Mouse (Mus musculus) gastrocnemius, postnatal 4 days (tissue): ENCODE results near the gene Rgl2. TPM values are rescaled to one million over a fixed set of nuclear protein-coding genes. Genes with fewer than 3 reads are reported as not detected.
"Not testable (repeated sequence)": the region's sequence is repeated elsewhere in the genome, so short reads cannot be mapped to it uniquely, and the experiment has no call there.

Experiments used
- DNase-seq, 2 experiments: peaks; one replicate each; pipeline ENCODE4 v3.0.0; 2021 to 2022; ENCODE audit warnings: low spot score in 2 of 2, mixed read lengths in 2 of 2
- total RNA-seq, 2 experiments: library from RNA; stranded (reverse); gene quantifications; 2 replicates each; pipeline ENCODE4 v1.2.3; 2021

Rgl2 gene
- total RNA-seq, 2 experiments from 2014 or later: 43.2 to 48.4 TPM

- no peak for DNase-seq
Measured at GRCm38 (mm10) chr17:33948090-33948904, 19.0 kb downstream of the Rgl2 start.

GRCm38 (mm10) chr17:33948905-33949537, 19.7 kb downstream of the Rgl2 start:
- DNase-seq: no peak

- no peak for DNase-seq
Measured at GRCm38 (mm10) chr17:33950131-33950625, 20.8 kb downstream of the Rgl2 start.

GRCm38 (mm10) chr17:33951021-33951946, 21.9 kb downstream of the Rgl2 start, which contains the start of gene B3galt4:
B3galt4 (minus strand) TSS chr17:33951488.
- DNase-seq: peak; percentile 66 to 83

- not testable (repeated sequence) for DNase-seq
Measured at GRCm38 (mm10) chr17:33952015-33952414, 22.7 kb downstream of the Rgl2 start.

GRCm38 (mm10) chr17:33952879-33953278, 23.5 kb downstream of the Rgl2 start:
- no peak for DNase-seq

- DNase-seq: no peak
Measured at GRCm38 (mm10) chr17:33953310-33953709, 24.0 kb downstream of the Rgl2 start.

GRCm38 (mm10) chr17:33953961-33954565, 24.7 kb downstream of the Rgl2 start:
- no peak for DNase-seq

- DNase-seq: no peak
Measured at GRCm38 (mm10) chr17:33954646-33955554, 25.6 kb downstream of the Rgl2 start.

- peak; percentile 83 to 92 for DNase-seq
Measured at GRCm38 (mm10) chr17:33955555-33956214, 26.3 kb downstream of the Rgl2 start, which contains the start of the genes Vps52 and Rps18. Vps52 (plus strand) TSS chr17:33955812. Rps18 (minus strand) TSS chr17:33956001.

- no peak for DNase-seq
Measured at GRCm38 (mm10) chr17:33956336-33956735, 27.0 kb downstream of the Rgl2 start.

GRCm38 (mm10) chr17:33957493-33957892, 28.1 kb downstream of the Rgl2 start:
- DNase-seq: no peak

GRCm38 (mm10) chr17:33958451-33958850, 29.1 kb downstream of the Rgl2 start:
- no peak for DNase-seq

- no peak for DNase-seq
Measured at GRCm38 (mm10) chr17:33959135-33959534, 29.8 kb downstream of the Rgl2 start.

- no peak for DNase-seq
Measured at GRCm38 (mm10) chr17:33959948-33960347, 30.6 kb downstream of the Rgl2 start.

GRCm38 (mm10) chr17:33962876-33963275, 33.5 kb downstream of the Rgl2 start:
- DNase-seq: no peak

- DNase-seq: no peak
Measured at GRCm38 (mm10) chr17:33965082-33965845, 35.9 kb downstream of the Rgl2 start.

GRCm38 (mm10) chr17:33965846-33966550, 36.7 kb downstream of the Rgl2 start:
- no peak for DNase-seq
